Mouse (Mus musculus): ENCODE measurements around the gene Skint3. TPM values are rescaled to one million over a fixed set of nuclear protein-coding genes. Genes with fewer than 3 reads are reported as not detected.
"Not testable (repeated sequence)": the region's sequence is repeated elsewhere in the genome, so short reads cannot be mapped to it uniquely, and the experiment has no call there.

Skint3 gene
- total and polyA plus RNA-seq, 3 experiments: not detected

DNA sequence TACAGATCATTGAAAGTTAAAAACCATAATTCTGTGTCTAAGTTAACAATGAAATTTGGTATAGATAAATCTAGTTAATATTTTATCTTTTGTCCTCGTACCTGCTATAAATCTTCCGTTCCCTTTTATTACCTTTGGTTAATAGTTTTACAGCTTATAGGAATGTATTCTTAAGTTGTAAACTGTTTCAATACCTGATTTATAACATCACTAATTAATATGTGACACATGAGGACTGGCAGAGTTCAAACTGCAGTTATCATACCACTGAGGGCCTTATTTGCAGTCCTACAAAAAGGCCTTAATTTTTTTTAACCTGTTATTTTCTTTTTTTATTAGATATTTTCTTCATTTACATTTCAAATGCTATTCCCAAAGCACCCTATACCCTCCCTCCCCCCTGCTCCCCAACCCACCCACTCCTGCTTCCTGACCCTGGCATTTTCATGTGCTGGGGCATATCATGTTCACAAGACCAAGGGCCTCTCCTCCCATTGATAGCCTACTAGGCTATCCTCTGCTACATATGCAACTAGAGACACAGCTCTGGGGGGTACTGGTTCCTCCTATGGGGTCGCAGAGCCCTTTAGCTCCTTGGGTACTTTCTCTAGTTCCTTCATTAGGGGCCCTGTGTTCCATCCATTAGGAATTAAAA lies 70.9 kb downstream of the Skint3 start:
- H3K27me3 ChIP-seq (replicated peaks): no peaks in the 10 kb centered on the region
- no peak for TF ChIP-seq ZMIZ1 (IDR thresholded peaks at IDR 0.05; ENCODE audit: low read depth, low read length)
- no peak for TF ChIP-seq EP300 (IDR thresholded peaks at IDR 0.05; ENCODE audit: low read length)
- no peak for TF ChIP-seq RCOR1 (conservative IDR thresholded peaks at IDR 0.05; ENCODE audit: low read depth, low read length)
- no peak for TF ChIP-seq CHD2 (IDR thresholded peaks at IDR 0.05; ENCODE audit: low read length)
- no peak for TF ChIP-seq CHD1 (IDR thresholded peaks at IDR 0.05; ENCODE audit: low read depth, low read length)
- TF ChIP-seq ELF1 (IDR thresholded peaks at IDR 0.05; ENCODE audit: low read depth, low read length): no peak
- TF ChIP-seq PAX5 (IDR thresholded peaks at IDR 0.05; ENCODE audit: low read length): no peak
- TF ChIP-seq NRF1 (IDR thresholded peaks at IDR 0.05; ENCODE audit: low read depth, low read length): no peak
- no peak for TF ChIP-seq MAFK (IDR thresholded peaks at IDR 0.05; ENCODE audit: insufficient replicate concordance, low read length)
- TF ChIP-seq POLR2AphosphoS2 (IDR thresholded peaks at IDR 0.05; ENCODE audit: low read depth, low read length): no peak
- TF ChIP-seq KAT2A (IDR thresholded peaks at IDR 0.05; ENCODE audit: insufficient replicate concordance, low read length): no peak
- TF ChIP-seq RAD21 (IDR thresholded peaks at IDR 0.05; ENCODE audit: low read depth, low read length): no peak
- no peak for TF ChIP-seq E2F4 (IDR thresholded peaks at IDR 0.05; ENCODE audit: insufficient replicate concordance, low read depth, low read length)
- in situ Hi-C loops (cut with MboI; ENCODE audit: low pct_ligation_motif_present, low pct_unique_long_range_greater_than_20kb, low sequenced_read_pairs): no loop called here
- no peak overlapping the region for H3K4me2 ChIP-seq (ENCODE audit: insufficient read depth, low read depth, poor library complexity, severe bottlenecking)
- H3K9me3 ChIP-seq (replicated peaks; ENCODE audit: low read length): peaks cover 14% of the 10 kb centered on the region
- H3K4me3 ChIP-seq (replicated peaks in 1 of 3; ENCODE audit: low read depth in 2 of 3, low read length in 2 of 3, poor library complexity in 1 of 3): no peak overlapping the region
- H3K36me3 ChIP-seq (replicated peaks in 1 of 2; ENCODE audit: control insufficient read depth in 1 of 2, insufficient read depth in 1 of 2, low read length in 1 of 2): no peaks in the 10 kb centered on the region
- no peaks in the 10 kb centered on the region for H3K4me1 ChIP-seq (ENCODE audit: control insufficient read depth in 1 of 2, insufficient read depth in 2 of 2)
- H3K9ac ChIP-seq (ENCODE audit: insufficient read depth, low read depth): no peak overlapping the region
- dilution Hi-C loops (cut with MboI; ENCODE audit: extremely low pct_ligation_motif_present, extremely low pct_unique_long_range_greater_than_20kb, low sequenced_read_pairs): no loop called here
- H3K27ac ChIP-seq (ENCODE audit: insufficient read depth, low read depth): no peak overlapping the region
- no peaks in the 10 kb centered on the region for H3K79me2 ChIP-seq (replicated peaks; ENCODE audit: control insufficient read depth, extremely low read depth, insufficient read depth, poor library complexity, severe bottlenecking)
- DNase-seq (ENCODE audit: extremely low read depth): no peak

DNA sequence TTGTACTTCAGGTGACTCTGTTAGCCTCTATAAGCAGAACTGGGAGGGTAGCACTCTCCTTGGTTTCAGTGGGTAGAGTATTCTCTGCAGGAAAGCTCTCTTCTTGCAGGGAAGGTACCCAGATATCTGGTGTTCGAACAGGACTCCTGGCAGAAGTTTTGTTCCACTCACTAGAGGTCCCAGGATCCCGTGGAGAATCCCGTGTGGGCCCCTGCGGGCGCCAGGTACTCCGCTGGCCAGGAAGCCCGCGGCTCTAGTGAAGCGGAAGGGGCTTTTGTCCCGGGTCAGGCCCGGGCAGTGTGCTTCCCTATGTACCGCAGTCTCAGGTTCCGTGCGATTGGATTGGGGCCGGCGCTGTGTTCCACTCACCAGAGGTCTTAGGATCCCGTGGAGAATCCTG lies 117.1 kb downstream of the Skint3 start:
- H3K36me3 ChIP-seq (replicated peaks in 1 of 2; ENCODE audit: control insufficient read depth in 1 of 2, insufficient read depth in 1 of 2, low read length in 1 of 2); H3K4me2 ChIP-seq (ENCODE audit: insufficient read depth, low read depth, poor library complexity, severe bottlenecking); H3K79me2 ChIP-seq (replicated peaks; ENCODE audit: control insufficient read depth, extremely low read depth, insufficient read depth, poor library complexity, severe bottlenecking); H3K27me3 ChIP-seq (replicated peaks); H3K27ac ChIP-seq (ENCODE audit: insufficient read depth, low read depth); H3K4me3 ChIP-seq (replicated peaks in 1 of 3; ENCODE audit: low read depth in 2 of 3, low read length in 2 of 3, poor library complexity in 1 of 3); H3K4me1 ChIP-seq (ENCODE audit: control insufficient read depth in 1 of 2, insufficient read depth in 2 of 2); dilution Hi-C loops (cut with MboI; ENCODE audit: extremely low pct_ligation_motif_present, extremely low pct_unique_long_range_greater_than_20kb, low sequenced_read_pairs); H3K9ac ChIP-seq (ENCODE audit: insufficient read depth, low read depth); H3K9me3 ChIP-seq (replicated peaks; ENCODE audit: low read length); DNase-seq (ENCODE audit: extremely low read depth); in situ Hi-C loops (cut with MboI; ENCODE audit: low pct_ligation_motif_present, low pct_unique_long_range_greater_than_20kb, low sequenced_read_pairs): not testable (repeated sequence)

Other genes with a start within 250 kb of the Skint3 start
- not detected in 2 replicates for gene Skint1, start 226.0 kb upstream of the Skint3 start, total RNA-seq (2012; rRNA removed)
- not detected in 2 replicates for gene Skint1, start 226.0 kb upstream of the Skint3 start, total RNA-seq (2014; rRNA removed)
- not detected in 2 replicates for gene Skint1, start 226.0 kb upstream of the Skint3 start, polyA plus RNA-seq (2012; ENCODE audit: insufficient read length, low read depth)
- gene Skint4, start 160.2 kb upstream of the Skint3 start, total RNA-seq (2012; rRNA removed): not detected in 2 replicates
- gene Skint4, start 160.2 kb upstream of the Skint3 start, total RNA-seq (2014; rRNA removed): 0.09 TPM in 1 of 2 replicates, not detected in the other
- not detected in 2 replicates for gene Skint4, start 160.2 kb upstream of the Skint3 start, polyA plus RNA-seq (2012; ENCODE audit: insufficient read length, low read depth)
- gene Skint9, start 201.7 kb downstream of the Skint3 start, total RNA-seq (2012; rRNA removed): not detected in 2 replicates
- not detected in 2 replicates for gene Skint9, start 201.7 kb downstream of the Skint3 start, total RNA-seq (2014; rRNA removed)
- gene Skint9, start 201.7 kb downstream of the Skint3 start, polyA plus RNA-seq (2012; ENCODE audit: insufficient read length, low read depth): not detected in 2 replicates